Mouse (Mus musculus) embryo, embryonic 10.5 days (tissue): Measurements from ENCODE around the gene Trim41.
A peak's percentile ranks its signal among the peaks of the same experiment; 100 is the strongest.
"Not testable (repeated sequence)": the region's sequence is repeated elsewhere in the genome, so short reads cannot be mapped to it uniquely, and the experiment has no call there.

Experiments used
- DNase-seq: peaks from one replicate; pipeline ENCODE4 v3.0.0-alpha.2; 2015; ENCODE audit warnings: low spot score

The Trim41 gene

GRCm38 (mm10) chr11:48815851-48816250, 1.3 kb downstream of the Trim41 start:
- no peak for DNase-seq

DNA sequence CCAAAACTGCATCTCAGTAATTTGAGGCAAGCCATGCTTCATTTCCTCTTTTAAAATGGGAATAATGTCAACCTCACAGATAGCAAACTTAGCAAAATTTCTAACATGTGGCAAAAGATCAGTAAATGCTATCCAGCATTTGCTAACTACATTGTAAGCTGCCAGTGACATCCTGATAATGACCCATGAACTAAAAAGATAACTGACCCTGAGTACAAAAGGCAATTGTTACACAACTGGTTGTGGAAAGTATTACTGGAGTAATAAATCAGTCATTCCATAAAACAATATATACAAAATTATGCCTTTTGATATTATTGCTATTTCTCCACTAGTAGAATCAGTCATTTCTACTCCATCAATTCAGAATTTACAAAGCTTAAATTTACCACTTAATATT, 3.4 kb downstream of the Trim41 start:
- DNase-seq: no peak

DNA sequence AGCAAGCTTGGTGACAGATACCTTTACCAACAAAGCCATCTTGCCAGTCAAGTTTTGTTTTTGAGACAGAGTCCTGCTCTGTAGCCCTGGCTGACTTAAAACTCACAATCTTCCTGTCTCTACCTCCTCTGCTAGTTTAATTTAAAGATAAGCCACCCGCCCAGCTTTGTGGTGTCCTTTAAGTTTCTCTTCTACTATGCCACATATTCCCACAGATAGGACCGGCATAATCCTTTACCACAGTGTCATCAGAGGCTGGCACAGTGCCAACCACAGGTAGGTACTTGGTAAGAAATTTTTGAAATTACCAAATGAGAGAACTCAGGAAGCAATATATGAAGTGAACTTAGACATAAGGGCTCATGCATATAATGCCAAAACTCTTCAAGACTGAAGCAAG, 7.0 kb downstream of the Trim41 start:
- DNase-seq: no peak

DNA sequence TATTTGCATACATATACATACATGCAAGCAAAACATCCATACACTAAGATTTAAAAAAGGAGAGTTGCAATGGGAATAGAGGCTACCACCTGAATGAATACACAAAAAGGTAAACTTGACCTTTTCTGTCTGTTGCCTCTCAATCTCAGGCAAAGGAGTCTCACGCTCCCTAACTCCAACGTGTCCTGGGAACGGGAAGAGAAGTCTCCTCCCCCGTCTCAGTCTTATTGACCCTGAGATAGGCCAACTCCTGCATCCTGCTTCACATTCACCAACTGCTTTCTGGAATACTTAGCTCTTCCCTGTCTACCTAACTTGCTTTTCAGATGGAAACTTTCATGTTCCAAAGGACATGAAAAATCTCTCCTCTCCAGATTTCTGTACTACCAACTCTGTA, 7.7 kb downstream of the Trim41 start:
- no peak for DNase-seq

DNA sequence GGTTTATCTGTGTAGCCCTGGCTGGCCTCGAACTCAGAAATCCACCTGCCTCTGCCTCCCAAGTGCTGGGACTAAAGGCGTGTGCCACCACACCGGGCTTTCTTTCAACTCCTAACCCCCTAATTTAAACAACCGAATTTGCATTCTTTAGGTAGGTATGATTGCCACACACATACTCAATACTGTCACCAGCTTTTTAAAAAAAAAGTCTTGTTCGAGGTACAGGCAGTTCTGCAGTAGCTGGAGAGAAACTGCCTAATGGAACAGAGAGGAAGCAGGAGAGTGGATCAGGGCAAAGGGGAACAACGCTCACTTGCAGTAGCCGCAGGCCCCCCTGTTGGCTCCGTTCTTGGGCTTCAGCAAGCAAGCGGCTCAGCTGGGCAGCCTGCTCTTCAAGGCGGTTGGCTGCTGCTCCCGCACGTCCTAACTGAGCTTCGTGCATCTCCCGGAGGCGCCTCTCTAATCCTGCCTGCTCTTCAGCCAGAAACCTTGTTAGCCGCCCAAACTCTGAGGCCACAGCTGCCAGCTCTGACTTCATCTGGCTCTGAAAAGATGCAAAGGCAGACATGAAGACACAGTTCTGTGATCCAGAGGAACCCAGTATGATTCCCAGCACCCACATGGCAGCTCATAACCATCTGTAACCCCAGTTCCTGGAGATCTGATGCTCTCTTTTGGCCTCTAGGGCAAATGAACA, 8.3 kb downstream of the Trim41 start:
- no peak for DNase-seq

- no peak for DNase-seq
These were observed 8.9 kb downstream of the Trim41 start for GRCm38 (mm10) chr11:48808304-48808646.

- no peak for DNase-seq
These were observed 9.4 kb downstream of the Trim41 start for GRCm38 (mm10) chr11:48807563-48808303.

DNA sequence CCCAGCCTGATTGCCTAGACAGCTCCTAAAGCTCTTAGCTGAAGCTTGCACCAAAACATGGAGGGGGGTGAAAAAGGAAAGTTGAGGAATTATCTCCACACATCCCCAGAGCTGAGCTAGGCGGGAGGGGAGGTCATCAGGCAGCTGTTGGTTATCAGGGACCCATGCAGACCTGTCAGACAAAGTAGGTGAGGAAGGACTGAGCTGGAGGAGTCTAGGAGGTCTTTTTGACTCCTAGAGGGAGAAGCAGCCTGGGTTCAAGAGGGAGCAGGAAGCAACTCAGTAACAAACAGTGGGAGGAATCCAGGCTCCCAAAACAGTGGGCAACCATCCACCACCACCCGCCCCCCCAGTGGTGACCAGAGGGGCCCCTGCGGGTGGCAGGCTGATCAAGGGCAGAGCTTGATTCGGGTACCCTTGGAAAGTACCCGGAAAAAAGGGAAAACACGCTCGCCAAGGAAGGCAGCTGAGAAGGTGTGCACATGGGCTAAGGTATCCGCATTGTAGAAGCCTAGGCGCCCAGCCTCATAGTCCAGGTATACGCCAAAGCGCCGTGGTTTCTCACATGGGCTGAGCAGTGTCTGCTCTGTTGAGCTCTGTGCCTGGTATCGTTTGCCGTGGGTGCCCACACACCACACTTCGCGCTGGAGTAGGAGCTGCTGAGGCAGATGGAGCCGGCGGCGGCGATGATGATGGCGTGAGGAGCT, 10.1 kb downstream of the Trim41 start:
- DNase-seq: no peak

GRCm38 (mm10) chr11:48804922-48805321, 12.2 kb downstream of the Trim41 start:
- no peak for DNase-seq

GRCm38 (mm10) chr11:48803988-48804387, 13.2 kb downstream of the Trim41 start:
- no peak for DNase-seq

DNA sequence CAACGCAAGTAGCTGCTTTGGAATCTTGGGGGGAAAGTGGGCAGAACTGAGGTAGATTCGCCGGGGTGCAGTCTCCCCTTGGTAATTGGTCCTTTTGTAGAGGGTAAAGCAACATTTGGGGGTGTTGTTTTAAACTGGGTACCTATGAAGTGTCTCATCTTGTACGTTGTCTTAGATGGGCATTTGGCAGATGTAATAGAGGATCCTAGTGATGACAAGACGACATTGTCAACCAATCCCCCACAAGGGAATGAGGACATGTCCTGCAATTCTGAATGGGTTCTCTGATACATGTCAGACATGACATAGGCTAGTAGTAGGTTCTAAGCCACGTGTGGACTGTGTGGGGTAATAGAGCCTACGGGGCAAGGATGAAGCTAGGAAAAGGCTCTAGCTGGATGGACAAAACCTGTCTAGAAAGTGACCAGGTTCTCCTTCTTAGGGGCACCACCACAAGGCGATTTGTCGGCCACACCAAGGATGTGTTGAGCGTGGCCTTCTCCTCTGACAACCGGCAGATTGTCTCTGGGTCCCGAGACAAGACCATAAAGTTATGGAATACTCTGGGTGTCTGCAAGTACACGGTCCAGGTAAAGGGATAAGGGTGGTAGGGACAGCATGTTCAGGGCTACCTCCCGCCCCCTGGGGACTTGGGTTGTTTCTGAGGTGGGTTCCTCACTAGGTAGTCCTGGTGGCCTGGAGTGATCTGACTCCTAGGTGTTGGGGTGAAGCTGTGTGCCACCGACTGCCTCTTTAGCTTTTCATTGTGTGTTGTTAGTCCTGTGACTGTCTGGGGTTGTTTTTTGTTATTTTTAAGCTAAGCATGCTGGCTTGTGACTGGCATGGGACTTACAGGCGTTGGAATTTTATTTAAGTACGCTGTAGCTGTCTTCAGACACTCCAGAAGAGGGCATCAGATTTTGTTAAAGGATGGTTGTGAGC, 15.1 kb downstream of the Trim41 start:
- DNase-seq: no peak

DNA sequence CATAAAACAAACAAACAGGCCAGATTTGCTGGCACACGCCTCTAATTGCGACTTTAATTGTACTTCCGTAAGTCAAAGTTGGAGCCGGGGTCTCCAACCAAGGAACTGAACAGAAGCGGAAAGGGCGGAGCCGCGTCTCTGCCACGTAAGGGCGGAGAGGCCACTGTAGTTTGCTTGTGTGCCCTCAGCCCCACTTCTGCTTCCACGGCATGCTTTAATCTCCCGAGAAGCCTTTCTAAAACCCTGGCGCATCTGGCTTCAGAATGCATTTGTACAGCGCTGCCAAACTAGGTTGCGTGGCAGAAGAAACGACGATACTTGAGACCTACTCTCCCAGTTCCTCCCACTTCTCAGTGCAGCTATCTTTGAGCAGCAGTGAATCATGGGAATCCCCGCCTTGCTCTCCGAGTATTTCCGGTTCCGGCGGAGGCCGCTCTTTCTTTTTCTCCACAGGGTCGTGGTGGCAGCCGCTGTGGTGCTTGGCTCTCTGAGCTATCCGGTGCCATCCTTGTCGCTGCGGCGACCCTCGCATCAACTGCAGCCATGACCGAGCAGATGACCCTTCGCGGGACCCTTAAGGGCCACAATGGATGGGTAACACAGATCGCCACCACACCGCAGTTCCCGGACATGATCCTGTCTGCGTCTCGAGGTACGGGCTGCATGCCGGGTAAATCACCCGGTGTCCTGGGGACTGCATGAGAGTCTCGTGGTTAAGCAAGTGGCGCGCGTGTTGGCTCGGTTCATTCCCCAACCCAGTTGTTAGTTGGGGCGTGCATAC, 17.0 kb downstream of the Trim41 start, which contains the start of gene Rack1:
Gene Rack1, plus strand, starts transcription at position 412 of the 781 bp plus-strand sequence.
- peak; percentile 94 for DNase-seq

GRCm38 (mm10) chr11:48798984-48799920, 17.9 kb downstream of the Trim41 start:
- no peak for DNase-seq

DNA sequence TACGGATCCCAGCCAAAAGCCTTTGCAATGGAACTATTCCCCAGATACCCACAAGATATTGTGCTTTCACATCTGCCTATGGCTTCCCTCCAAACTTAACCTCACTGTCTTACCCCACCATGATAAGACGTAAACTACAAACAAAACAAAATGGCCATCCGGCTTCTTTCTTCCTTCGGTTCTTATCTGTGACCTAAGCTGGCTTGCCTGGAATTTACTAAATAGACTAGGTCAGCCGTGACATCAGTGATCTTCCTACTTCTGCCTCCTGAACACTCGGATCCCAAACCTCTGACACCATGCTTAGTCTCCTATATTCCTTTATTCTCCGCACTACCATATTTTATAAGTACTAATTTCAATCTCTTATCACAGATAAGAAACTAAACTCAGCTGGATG, 18.8 kb downstream of the Trim41 start:
- DNase-seq: no peak

GRCm38 (mm10) chr11:48797287-48797686, 19.9 kb downstream of the Trim41 start:
- DNase-seq: no peak

- no peak for DNase-seq
These were observed 20.9 kb downstream of the Trim41 start for GRCm38 (mm10) chr11:48796290-48796689.

GRCm38 (mm10) chr11:48795221-48795620, 21.9 kb downstream of the Trim41 start:
- no peak for DNase-seq

- no peak for DNase-seq
These were observed 24.0 kb downstream of the Trim41 start for GRCm38 (mm10) chr11:48793184-48793583.

GRCm38 (mm10) chr11:48791894-48792293, 25.3 kb downstream of the Trim41 start:
- DNase-seq: not testable (repeated sequence)

DNA sequence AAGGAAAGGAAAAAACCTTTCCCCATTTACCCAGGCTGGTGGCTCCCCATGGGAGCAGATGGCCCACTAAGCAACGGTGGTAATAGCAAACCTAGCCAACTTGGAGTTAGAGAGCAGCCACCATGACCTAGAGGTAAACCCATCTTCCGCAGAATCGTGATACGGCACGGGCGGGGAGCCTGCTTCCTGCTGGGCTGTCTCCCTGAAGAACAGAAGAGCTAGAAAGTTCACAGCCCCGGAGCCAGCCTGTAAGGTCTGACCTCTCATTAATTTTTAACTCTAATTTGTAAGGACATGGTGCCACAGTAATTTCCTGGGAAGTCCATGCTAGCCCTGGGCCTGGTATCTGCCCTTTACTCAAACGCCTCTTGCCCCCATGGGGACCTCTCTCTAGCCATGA, 26.2 kb downstream of the Trim41 start:
- DNase-seq: no peak
